Mouse (Mus musculus) left cerebral cortex, adult 8-10 months (tissue): Measurements from ENCODE around the gene Lig3. TPM values are rescaled to one million over a fixed set of nuclear protein-coding genes. Genes with fewer than 3 reads are reported as not detected.

ENCODE experiments used
- DNase-seq, 2 experiments: peaks; one replicate each; pipeline ENCODE4 v3.0.0; 2022; ENCODE audit warnings: low spot score in 2 of 2
- total RNA-seq, 4 experiments: library from RNA; stranded (reverse); gene quantifications; 2 replicates each; pipeline ENCODE4 v1.2.4; 2022

Gene Lig3
- 10 to 100 TPM; 18.0 to 21.9 (median 20.9) TPM for total RNA-seq

- DNase-seq = peak; percentile 87 to 91
Measured at GRCm38 (mm10) chr11:82780983-82781903, at the start of gene Lig3. TSS of gene Lig3 (plus strand) at chr11:82781108.

- DNase-seq = no peak
Measured at GRCm38 (mm10) chr11:82734227-82734626, 46.7 kb upstream of the Lig3 start.

GRCm38 (mm10) chr11:82739006-82739405, 41.9 kb upstream of the Lig3 start:
- DNase-seq = no peak

- DNase-seq = no peak
Measured at GRCm38 (mm10) chr11:82746138-82746537, 34.8 kb upstream of the Lig3 start.

- DNase-seq = no peak
Measured at GRCm38 (mm10) chr11:82746857-82747366, 34.0 kb upstream of the Lig3 start.

- DNase-seq = no peak
Measured at GRCm38 (mm10) chr11:82752349-82753115, 28.4 kb upstream of the Lig3 start.

GRCm38 (mm10) chr11:82755919-82756318, 25.0 kb upstream of the Lig3 start:
- no peak for DNase-seq

- no peak for DNase-seq
Measured at GRCm38 (mm10) chr11:82762286-82762829, 18.6 kb upstream of the Lig3 start.

- DNase-seq = no peak
Measured at GRCm38 (mm10) chr11:82763261-82763660, 17.6 kb upstream of the Lig3 start.

- peak; percentile 84 to 87 for DNase-seq
Measured at GRCm38 (mm10) chr11:82763742-82764437, 17.0 kb upstream of the Lig3 start, which contains the start of the genes Cct6b and Zfp830. TSS of gene Cct6b (minus strand) at chr11:82764321. TSS of gene Zfp830 (plus strand) at chr11:82764345.

- no peak for DNase-seq
Measured at GRCm38 (mm10) chr11:82764438-82764924, 16.4 kb upstream of the Lig3 start.

GRCm38 (mm10) chr11:82780134-82780533, 774 bp upstream of the Lig3 start:
- no peak for DNase-seq

- no peak for DNase-seq
Measured at GRCm38 (mm10) chr11:82782197-82782596, 1.3 kb downstream of the Lig3 start.

GRCm38 (mm10) chr11:82783453-82783852, 2.5 kb downstream of the Lig3 start:
- no peak for DNase-seq

- no peak for DNase-seq
Measured at GRCm38 (mm10) chr11:82806656-82807055, 25.7 kb downstream of the Lig3 start.

- DNase-seq = no peak
Measured at GRCm38 (mm10) chr11:82807370-82807769, 26.5 kb downstream of the Lig3 start.

- no peak for DNase-seq
Measured at GRCm38 (mm10) chr11:82808485-82808884, 27.6 kb downstream of the Lig3 start.

- DNase-seq = no peak
Measured at GRCm38 (mm10) chr11:82819350-82819749, 38.4 kb downstream of the Lig3 start.

- DNase-seq = no peak
Measured at GRCm38 (mm10) chr11:82820788-82821456, 40.0 kb downstream of the Lig3 start.

GRCm38 (mm10) chr11:82826818-82827217, 45.9 kb downstream of the Lig3 start:
- DNase-seq = no peak
